Mouse (Mus musculus) forebrain, embryonic 14.5 days (tissue): Measurements from ENCODE around the gene Napsa. TPM values are rescaled to one million over a fixed set of nuclear protein-coding genes. Genes with fewer than 3 reads are reported as not detected.

ENCODE experiments used
- ATAC-seq: fragments of 200-750 bp; cut with Nextera tagmentation; 2 replicates; pipeline ENCODE4 v1.8.0; 2017; ENCODE audit warnings: mild to moderate bottlenecking, moderate library complexity
- DNase-seq: peaks from one replicate; pipeline ENCODE4 v3.0.0-alpha.2; 2015; ENCODE audit warnings: low spot score
- H3K27ac ChIP-seq: fragments of 300-500 bp; sonication (generic); 2 replicates; pipeline ENCODE4 v1.5.1; 2014; ENCODE audit warnings: low read depth, mild to moderate bottlenecking, control low read depth, low read length, moderate library complexity
- H3K27me3 ChIP-seq: fragments of 300-500 bp; sonication (generic); replicated peaks from 2 replicates; pipeline ENCODE4 v1.6.1; 2014; ENCODE audit warnings: low read length, control low read depth, mixed read lengths; ENCODE audit not compliant: control insufficient read depth, insufficient read depth
- H3K36me3 ChIP-seq: fragments of 300-500 bp; sonication (generic); 2 replicates; pipeline ENCODE4 v1.6.1; 2014; ENCODE audit warnings: low read length, control low read depth; ENCODE audit not compliant: control insufficient read depth, insufficient read depth
- H3K4me1 ChIP-seq: fragments of 300-500 bp; sonication (generic); 2 replicates; pipeline ENCODE4 v1.6.1; 2014; ENCODE audit warnings: antibody characterized with exemption, low read length, control low read depth; ENCODE audit not compliant: control insufficient read depth, insufficient read depth
- H3K4me2 ChIP-seq: fragments of 300-500 bp; sonication (generic); 2 replicates; pipeline ENCODE4 v1.6.1; 2014; ENCODE audit warnings: mild to moderate bottlenecking, control low read depth, low read length
- H3K4me3 ChIP-seq: fragments of 300-500 bp; sonication (generic); 2 replicates; pipeline ENCODE4 v1.5.1; 2014; ENCODE audit warnings: low read depth, low read length, control low read depth
- H3K9ac ChIP-seq: fragments of 300-500 bp; sonication (generic); 2 replicates; pipeline ENCODE4 v1.6.1; 2014; ENCODE audit warnings: mild to moderate bottlenecking, low read length, control low read depth, moderate library complexity
- H3K9me3 ChIP-seq: fragments of 300-500 bp; sonication (generic); replicated peaks from 2 replicates; pipeline ENCODE4 v1.6.1; 2016; ENCODE audit warnings: low read length, control low read depth, mixed read lengths; ENCODE audit not compliant: control insufficient read depth
- WGBS: fragments of 180-500 bp; shearing (Covaris S2); extraction: QIAGEN DNeasy Blood & Tissue Kit; methylation state at CpG from one replicate; pipeline ENCODE4 v1.1.7; 2014; 5-methylcytosine and 5-hydroxymethylcytosine counted together
- polyA plus RNA-seq: library from polyadenylated mRNA; unstranded; fragments of >200 nt; fragmentation: Nextera tagmentation; extraction: Ambion mirVana; gene quantifications from 2 replicates; pipeline ENCODE4 v1.2.1, GENCODE M21; 2014

The Napsa gene
- polyA plus RNA-seq, 1 experiment from 2014 or later: 0.74 TPM

DNA sequence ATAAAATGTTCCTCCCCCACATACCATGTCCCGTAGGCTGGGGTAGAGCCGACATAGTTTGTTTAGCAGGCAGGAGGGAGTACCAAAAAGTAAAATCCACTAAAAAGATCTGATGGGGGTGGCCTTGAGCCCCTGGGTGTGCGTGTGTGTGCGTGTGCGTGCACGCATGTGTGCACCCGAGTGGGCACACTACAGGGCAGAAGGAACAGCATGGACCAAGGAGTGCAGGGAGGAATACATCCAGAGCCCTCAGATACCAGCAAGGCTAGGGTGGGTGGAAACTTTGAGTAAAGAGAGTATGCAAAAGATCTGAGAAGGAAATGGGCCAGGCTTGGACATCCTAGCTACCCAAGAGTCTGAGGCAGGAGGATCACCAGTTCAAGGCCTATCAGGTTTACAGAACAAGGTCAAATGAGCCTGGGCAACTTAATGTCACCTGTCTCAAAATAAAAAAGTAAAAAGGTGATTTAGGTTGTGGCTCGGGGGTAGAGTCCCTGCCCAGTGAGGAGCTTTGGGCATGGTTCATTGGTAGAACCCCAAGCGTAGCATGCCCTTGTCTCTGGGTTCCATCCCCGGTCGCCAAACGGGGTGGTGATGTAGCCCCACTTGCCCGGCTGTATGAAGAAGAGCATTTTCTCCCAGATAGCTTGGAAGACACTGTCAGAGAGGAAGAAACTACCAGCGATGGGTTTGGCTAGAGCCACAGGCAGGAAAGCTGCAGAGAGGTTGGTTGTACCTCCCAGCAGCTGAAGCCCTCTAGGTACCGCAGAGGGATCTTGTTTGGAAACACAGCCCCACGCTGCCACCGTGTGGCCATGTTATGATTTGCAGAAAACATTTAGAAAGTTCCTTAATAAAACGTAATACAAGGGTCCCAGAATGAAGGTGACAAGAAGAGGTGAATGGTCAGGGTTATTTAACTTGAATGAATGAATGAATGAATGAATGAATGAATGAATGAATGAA lies 11.5 kb upstream of the Napsa start:
- no peak overlapping the region for H3K27ac ChIP-seq
- peak; percentile 70 for ATAC-seq
- WGBS: 54% methylated on average over 18 of the region's 18 CpGs

DNA sequence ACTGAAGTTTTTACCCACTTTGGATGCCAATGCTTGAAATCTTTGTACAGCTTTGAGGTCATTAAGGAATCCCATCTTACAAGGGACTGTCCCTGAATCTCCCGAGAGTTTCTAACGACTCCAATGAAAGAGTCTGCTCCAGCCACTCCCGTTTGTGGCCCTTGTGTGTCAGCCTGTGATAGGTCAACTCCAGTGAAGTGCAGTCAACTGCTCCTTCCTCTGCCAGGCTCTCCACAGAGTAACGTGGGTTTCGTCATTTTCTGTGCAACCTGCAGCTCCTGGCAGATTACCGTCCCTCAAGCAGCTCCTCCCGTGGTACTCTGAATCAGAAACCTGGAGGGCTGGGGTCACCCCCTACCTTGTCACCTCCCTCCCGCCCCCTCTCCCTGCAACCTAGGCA lies 8.9 kb upstream of the Napsa start:
- H3K9me3 ChIP-seq: no peaks in the 10 kb centered on the region
- H3K4me2 ChIP-seq: no peak overlapping the region
- 46% methylated on average over 8 of the region's 8 CpGs for WGBS
- H3K4me1 ChIP-seq: no peaks in the 10 kb centered on the region
- no peak overlapping the region for H3K9ac ChIP-seq
- DNase-seq: no peak
- H3K36me3 ChIP-seq: no peaks in the 10 kb centered on the region
- no peaks in the 10 kb centered on the region for H3K27me3 ChIP-seq
- H3K4me3 ChIP-seq: no peak overlapping the region
- H3K27ac ChIP-seq: no peak overlapping the region
- ATAC-seq: no peak

More for the DNA sequence above, 11.5 kb upstream of the Napsa start:
- no peaks in the 10 kb centered on the region for H3K4me1 ChIP-seq
- no peak overlapping the region for H3K9ac ChIP-seq
- H3K4me2 ChIP-seq: no peak overlapping the region
- DNase-seq: peak; percentile 94
- no peaks in the 10 kb centered on the region for H3K9me3 ChIP-seq
- no peaks in the 10 kb centered on the region for H3K27me3 ChIP-seq
- no peaks in the 10 kb centered on the region for H3K36me3 ChIP-seq
- no peak overlapping the region for H3K4me3 ChIP-seq

DNA sequence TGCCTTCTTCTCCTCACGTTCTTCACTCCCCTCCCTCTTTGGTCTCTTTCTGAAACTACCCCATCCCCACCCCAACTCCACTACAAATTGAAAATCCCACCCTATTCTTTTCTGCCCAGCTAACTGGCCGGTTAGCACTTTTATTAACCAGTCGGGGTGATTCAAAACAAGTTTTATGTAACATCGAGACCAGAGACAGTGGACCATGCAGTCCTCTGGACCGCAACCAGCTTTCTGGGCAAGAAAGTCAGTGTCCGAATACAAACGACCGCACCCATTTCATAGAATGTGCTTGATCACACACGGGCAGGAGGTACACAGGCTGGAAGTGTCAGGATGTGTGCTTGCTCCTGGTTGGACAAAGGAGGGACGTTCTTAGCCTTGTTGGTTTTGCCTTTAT lies 7.7 kb upstream of the Napsa start:
- no peak overlapping the region for H3K4me2 ChIP-seq
- ATAC-seq (no peak), DNase-seq (no peak)
- no peaks in the 10 kb centered on the region for H3K4me1 ChIP-seq
- no peak overlapping the region for H3K27ac ChIP-seq
- no peaks in the 10 kb centered on the region for H3K9me3 ChIP-seq
- 87% methylated on average over 10 of the region's 10 CpGs for WGBS
- no peak overlapping the region for H3K9ac ChIP-seq
- no peak overlapping the region for H3K4me3 ChIP-seq
- no peaks in the 10 kb centered on the region for H3K36me3 ChIP-seq
- no peaks in the 10 kb centered on the region for H3K27me3 ChIP-seq

DNA sequence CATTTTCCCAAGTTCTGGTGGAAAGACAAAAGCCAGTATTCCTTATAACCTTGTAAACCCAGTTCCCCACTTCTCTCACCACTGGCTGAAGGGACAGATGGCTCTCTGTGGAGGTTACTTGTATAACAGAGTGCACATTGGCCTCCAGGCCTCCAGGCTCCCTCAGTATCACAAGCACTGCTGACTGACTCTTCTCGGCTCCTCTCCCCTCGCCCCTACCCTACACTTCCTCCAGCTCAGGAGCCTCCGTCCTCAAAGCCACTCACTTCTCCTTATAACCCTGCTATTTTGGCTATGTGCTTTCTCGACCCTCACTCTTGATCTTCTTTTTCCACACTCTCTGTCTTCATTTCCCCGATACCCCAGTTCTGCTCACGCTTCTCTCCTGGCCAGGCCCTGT lies 6.8 kb upstream of the Napsa start:
- ATAC-seq: no peak
- no peaks in the 10 kb centered on the region for H3K36me3 ChIP-seq

DNA sequence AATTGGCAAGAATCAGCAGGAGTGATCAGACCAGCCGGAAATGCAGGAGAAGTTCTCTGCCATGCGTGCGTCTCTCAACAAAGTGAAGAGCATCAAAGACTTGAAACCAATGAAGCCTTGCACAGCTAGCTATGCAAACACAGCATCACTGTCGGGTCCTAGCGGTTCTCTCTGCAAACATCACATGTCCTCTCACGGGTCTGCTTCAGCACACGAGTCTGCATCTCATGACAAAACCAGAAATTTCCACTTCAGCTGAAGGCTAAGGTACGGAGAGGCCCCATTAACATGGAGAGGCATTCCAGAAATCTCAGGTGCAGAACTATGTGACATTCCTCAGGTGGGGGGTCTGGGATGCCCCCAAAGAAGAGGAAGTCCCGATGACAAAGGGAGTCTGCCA lies 3.4 kb upstream of the Napsa start:
- H3K9ac ChIP-seq: no peak overlapping the region
- no peaks in the 10 kb centered on the region for H3K4me1 ChIP-seq
- no peak for DNase-seq
- WGBS: 77% methylated on average over 9 of the region's 9 CpGs
- H3K27me3 ChIP-seq: no peaks in the 10 kb centered on the region
- ATAC-seq: no peak
- no peaks in the 10 kb centered on the region for H3K36me3 ChIP-seq
- no peaks in the 10 kb centered on the region for H3K9me3 ChIP-seq
- no peak overlapping the region for H3K27ac ChIP-seq
- no peak overlapping the region for H3K4me3 ChIP-seq
- no peak overlapping the region for H3K4me2 ChIP-seq

More for the DNA sequence above, 6.8 kb upstream of the Napsa start:
- no peak for DNase-seq
- Histone ChIP-seq H3K27ac (no peak overlapping the region), H3K9ac (no peak overlapping the region), H3K4me1 (no peaks in the 10 kb centered on the region), H3K4me3 (no peak overlapping the region), H3K9me3 (no peaks in the 10 kb centered on the region), H3K4me2 (no peak overlapping the region), H3K27me3 (no peaks in the 10 kb centered on the region)
- WGBS: 75% methylated on average over 6 of the region's 6 CpGs

DNA sequence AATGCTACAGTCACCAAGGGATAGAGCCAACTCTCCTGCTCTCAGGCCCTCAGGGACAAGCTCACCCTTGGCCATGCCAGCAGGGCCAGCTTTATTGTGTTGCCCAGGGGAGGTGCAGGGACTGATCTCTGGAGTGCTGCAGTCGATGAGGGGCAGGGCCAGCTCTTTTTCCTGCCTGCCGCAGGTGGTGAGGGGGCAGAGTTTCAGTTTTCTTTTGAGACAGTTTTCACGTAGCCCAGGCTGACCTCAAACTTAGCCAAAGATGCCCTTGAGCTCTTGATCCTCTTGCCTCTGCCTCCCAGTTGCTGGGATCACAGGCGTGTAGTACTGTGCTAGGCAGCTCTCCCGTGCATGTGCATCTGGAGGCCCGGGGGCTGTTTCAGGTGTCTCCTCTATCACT lies 1.2 kb upstream of the Napsa start:
- H3K4me3 ChIP-seq: no peak overlapping the region
- H3K9ac ChIP-seq: no peak overlapping the region
- H3K4me2 ChIP-seq: no peak overlapping the region
- no peaks in the 10 kb centered on the region for H3K27me3 ChIP-seq
- no peak overlapping the region for H3K27ac ChIP-seq
- H3K4me1 ChIP-seq: no peaks in the 10 kb centered on the region
- no peaks in the 10 kb centered on the region for H3K36me3 ChIP-seq
- 78% methylated on average over 6 of the region's 6 CpGs for WGBS
- no peaks in the 10 kb centered on the region for H3K9me3 ChIP-seq
- no peak for ATAC-seq
- DNase-seq: no peak

DNA sequence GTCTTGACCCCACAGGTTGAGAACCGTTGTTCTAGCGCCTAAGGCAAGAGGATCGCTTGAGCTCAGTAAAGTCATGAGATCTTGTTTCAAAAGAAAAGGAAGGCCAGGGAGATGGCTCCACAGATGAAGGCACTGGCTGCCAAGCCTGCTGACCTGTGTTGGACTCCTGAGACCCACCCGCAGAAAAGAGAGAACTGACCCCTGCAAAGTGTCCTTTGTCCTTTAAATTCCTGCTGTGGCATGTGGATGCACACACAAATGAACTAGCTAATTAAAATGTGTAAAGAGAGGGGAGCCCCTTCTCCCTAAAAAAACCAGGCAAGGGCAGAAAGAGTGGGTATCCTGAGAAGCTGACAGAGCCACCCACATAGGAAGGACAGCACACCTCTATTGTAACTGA lies 369 bp upstream of the Napsa start:
- 23% methylated on average over 4 of the region's 4 CpGs for whole genome bisulfite sequencing
- no peak for DNase-seq
- H3K4me1 ChIP-seq: no peaks in the 10 kb centered on the region
- ATAC-seq: no peak
- H3K27me3 ChIP-seq: no peaks in the 10 kb centered on the region
- H3K9me3 ChIP-seq: no peaks in the 10 kb centered on the region
- H3K36me3 ChIP-seq: no peaks in the 10 kb centered on the region
- H3K9ac ChIP-seq: no peak overlapping the region
- no peak overlapping the region for H3K4me3 ChIP-seq
- H3K27ac ChIP-seq: no peak overlapping the region
- H3K4me2 ChIP-seq: no peak overlapping the region

DNA sequence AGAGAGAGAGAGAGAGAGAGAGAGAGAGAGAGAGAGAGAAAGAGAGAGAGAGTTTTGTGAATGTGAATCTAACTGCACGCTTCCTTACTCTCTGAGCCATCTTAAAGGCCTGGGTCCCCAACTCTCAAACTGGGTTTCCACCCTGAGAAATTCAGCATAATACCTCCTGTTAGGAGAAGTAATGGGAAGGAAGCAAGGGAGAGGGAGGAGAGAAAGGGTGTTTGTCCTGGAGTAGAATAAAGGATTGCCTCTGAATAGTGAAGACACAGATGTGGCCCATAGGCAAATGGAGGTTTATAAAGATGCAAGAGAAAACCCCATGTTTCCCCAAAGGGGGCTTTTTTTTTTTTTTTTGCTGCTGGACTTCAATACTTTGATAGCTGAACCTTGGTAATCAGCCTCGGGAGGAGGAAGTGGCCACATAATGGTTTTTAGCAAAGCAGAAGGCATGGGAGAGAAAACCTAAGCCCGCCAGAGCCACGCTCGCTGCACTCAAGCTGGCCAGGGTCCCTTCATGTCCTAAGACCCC lies 840 bp downstream of the Napsa start:
- Histone ChIP-seq H3K27me3 (no peaks in the 10 kb centered on the region), H3K4me2 (no peak overlapping the region), H3K4me3 (no peak overlapping the region), H3K9ac (no peak overlapping the region), H3K9me3 (no peaks in the 10 kb centered on the region), H3K27ac (no peak overlapping the region), H3K4me1 (no peaks in the 10 kb centered on the region), H3K36me3 (no peaks in the 10 kb centered on the region)
- WGBS: 74% methylated on average over 5 of the region's 5 CpGs
- DNase-seq: no peak
- ATAC-seq: no peak

DNA sequence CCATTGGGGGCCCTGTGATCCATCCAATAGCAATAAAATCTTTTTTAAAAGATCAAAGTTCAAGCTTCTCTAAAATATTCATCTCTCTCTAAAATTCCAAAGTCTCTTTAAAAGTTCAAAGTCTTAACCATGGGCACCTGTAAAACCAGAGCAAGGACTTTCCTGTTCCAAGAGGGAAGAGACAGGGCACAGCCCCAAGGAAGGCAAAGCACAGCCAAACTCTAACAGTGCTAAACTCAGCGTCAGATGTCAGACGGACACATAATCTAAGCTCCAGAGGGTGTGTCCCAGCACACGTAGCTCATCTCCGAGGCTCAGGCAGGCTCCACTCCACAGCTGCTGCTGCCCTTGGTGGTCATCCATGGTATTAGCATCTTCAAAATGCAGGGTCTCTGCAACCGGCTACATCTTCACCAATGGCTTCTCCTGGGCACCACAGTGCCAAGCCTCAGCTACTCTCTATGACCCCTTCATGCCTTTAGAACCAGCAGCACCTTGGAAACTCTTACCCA lies 4.2 kb downstream of the Napsa start:
- Histone ChIP-seq H3K9me3 (0 out of 2 replicates have a peak, but pooled peaks cover 3% of the 10 kb centered on the region), H3K27ac (no peak overlapping the region), H3K36me3 (no peaks in the 10 kb centered on the region), H3K27me3 (no peaks in the 10 kb centered on the region), H3K9ac (no peak overlapping the region), H3K4me3 (no peak overlapping the region), H3K4me2 (no peak overlapping the region), H3K4me1 (no peaks in the 10 kb centered on the region)
- ATAC-seq (no peak), DNase-seq (no peak)
- whole genome bisulfite sequencing: 63% methylated on average over 5 of the region's 5 CpGs
